Mouse (Mus musculus): ENCODE data around the gene Dnajc15. TPM values are rescaled to one million over a fixed set of nuclear protein-coding genes. Genes with fewer than 3 reads are reported as not detected.

Dnajc15 gene
- polyA plus RNA-seq, 1 experiment from 2014 or later = 77.7 TPM

- ATAC-seq (ENCODE audit: low FRiP score, low read depth) = no peak
- Histone ChIP-seq H3K4me2 (replicated peaks) (no peak overlapping the region), H3K27me3 (no peaks in the 10 kb centered on the region)
Measured at GRCm38 (mm10) chr14:77783217-77783616, 91.7 kb downstream of the Dnajc15 start.

DNA sequence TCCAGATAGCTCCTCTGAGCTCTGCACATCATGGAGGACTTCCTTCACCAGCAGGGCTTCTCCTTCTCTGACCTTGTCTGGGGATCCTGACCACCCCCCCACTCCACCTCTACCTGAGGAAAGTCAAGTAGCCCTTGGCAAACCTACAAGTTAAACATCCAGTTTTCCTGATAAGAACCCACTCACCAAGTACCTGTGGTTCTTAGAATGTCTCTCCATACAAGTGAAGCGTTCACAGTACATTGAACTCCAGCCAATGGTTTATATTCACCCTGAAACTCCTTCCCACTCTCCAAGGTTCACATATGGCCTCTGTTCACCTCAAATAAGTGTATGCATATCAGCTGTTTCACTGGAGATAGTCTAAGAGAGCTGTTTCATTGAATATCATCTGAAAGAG, 97.6 kb downstream of the Dnajc15 start:
- Histone ChIP-seq H3K9ac (replicated peaks) (no peak overlapping the region), H3K27me3 (no peaks in the 10 kb centered on the region), H3K9me3 (no peaks in the 10 kb centered on the region), H3K4me3 (no peak overlapping the region), H3K4me1 (no peaks in the 10 kb centered on the region), H3K36me3 (no peaks in the 10 kb centered on the region), H3K4me2 (replicated peaks) (no peak overlapping the region), H3K27ac (replicated peaks) (no peak overlapping the region)
- WGBS = 91% methylated on average over 1 of the region's 1 CpGs
- no peak for ATAC-seq (ENCODE audit: low FRiP score, low read depth)

More at GRCm38 (mm10) chr14:77783217-77783616, 91.7 kb downstream of the Dnajc15 start:
- no peak overlapping the region for H3K27ac ChIP-seq (replicated peaks)
- no peak overlapping the region for H3K9ac ChIP-seq (replicated peaks)
- H3K36me3 ChIP-seq = no peaks in the 10 kb centered on the region
- H3K9me3 ChIP-seq = no peaks in the 10 kb centered on the region
- H3K4me3 ChIP-seq = no peak overlapping the region
- H3K4me1 ChIP-seq = no peaks in the 10 kb centered on the region

- Histone ChIP-seq H3K27ac (replicated peaks) (no peak overlapping the region), H3K4me1 (no peaks in the 10 kb centered on the region), H3K4me2 (replicated peaks) (no peak overlapping the region), H3K9me3 (no peaks in the 10 kb centered on the region), H3K4me3 (no peak overlapping the region), H3K36me3 (no peaks in the 10 kb centered on the region), H3K27me3 (no peaks in the 10 kb centered on the region), H3K9ac (replicated peaks) (no peak overlapping the region)
- no peak for ATAC-seq (ENCODE audit: low FRiP score, low read depth)
- 77% methylated on average over 11 of the region's 11 CpGs for WGBS
Measured at GRCm38 (mm10) chr14:77776005-77776531, 98.9 kb downstream of the Dnajc15 start.

DNA sequence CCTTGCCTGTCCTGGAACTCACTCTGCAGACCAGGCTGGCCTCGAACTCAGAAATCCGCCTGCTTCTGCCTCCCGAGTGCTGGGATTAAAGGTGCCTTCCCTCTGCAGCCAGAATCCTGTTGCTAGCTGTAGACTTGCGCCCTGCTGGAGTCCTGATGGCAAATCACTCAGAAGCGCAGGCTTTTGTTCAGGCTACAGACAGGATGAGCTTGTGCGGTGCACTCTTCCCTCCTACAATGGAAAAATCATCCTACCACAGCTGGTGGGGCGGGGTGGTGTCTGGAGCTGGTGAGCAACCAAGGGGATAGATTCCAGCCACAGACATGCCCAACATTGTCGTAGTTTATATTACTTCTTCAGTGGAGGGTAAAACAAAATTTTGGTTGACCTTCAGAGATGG, 101.6 kb downstream of the Dnajc15 start:
- no peak overlapping the region for H3K4me3 ChIP-seq
- no peak overlapping the region for H3K27ac ChIP-seq (replicated peaks)
- H3K9ac ChIP-seq (replicated peaks) = no peak overlapping the region
- no peak for ATAC-seq (ENCODE audit: low FRiP score, low read depth)
- no peaks in the 10 kb centered on the region for H3K36me3 ChIP-seq
- H3K4me2 ChIP-seq (replicated peaks) = no peak overlapping the region
- 75% methylated on average over 8 of the region's 8 CpGs for WGBS
- H3K9me3 ChIP-seq = no peaks in the 10 kb centered on the region
- H3K27me3 ChIP-seq = no peaks in the 10 kb centered on the region
- no peaks in the 10 kb centered on the region for H3K4me1 ChIP-seq

GRCm38 (mm10) chr14:77771626-77772025, 103.3 kb downstream of the Dnajc15 start:
- ATAC-seq (ENCODE audit: low FRiP score, low read depth) = no peak
- H3K9me3 ChIP-seq = no peaks in the 10 kb centered on the region
- no peak overlapping the region for H3K4me2 ChIP-seq (replicated peaks)
- H3K27ac ChIP-seq (replicated peaks) = no peak overlapping the region
- no peak overlapping the region for H3K4me3 ChIP-seq
- no peak overlapping the region for H3K9ac ChIP-seq (replicated peaks)
- no peaks in the 10 kb centered on the region for H3K36me3 ChIP-seq
- 76% methylated on average over 2 of the region's 2 CpGs for WGBS
- no peaks in the 10 kb centered on the region for H3K27me3 ChIP-seq
- 0 out of 2 replicates have a peak, but pooled peaks cover 4% of the 10 kb centered on the region for H3K4me1 ChIP-seq

Other genes starting within 250 kb of the Dnajc15 start
- gene Epsti1, start 29.1 kb upstream of the Dnajc15 start, polyA plus RNA-seq (2016; fragmentation: Nextera tagmentation; extraction: Ambion mirVana) = 0.16 and 0.52 TPM in 2 replicates
- gene Fam216b, start 213.9 kb upstream of the Dnajc15 start, polyA plus RNA-seq (2016; fragmentation: Nextera tagmentation; extraction: Ambion mirVana) = not detected in 2 replicates

All from midbrain, embryonic 12.5 days (tissue).